Mouse (Mus musculus) ES-Bruce4 (cell line): ENCODE results near the gene Thada. TPM values are rescaled to one million over a fixed set of nuclear protein-coding genes. Genes with fewer than 3 reads are reported as not detected.
"Not testable (repeated sequence)": the region's sequence is repeated elsewhere in the genome, so short reads cannot be mapped to it uniquely, and the experiment has no call there.

Source experiments
- H3K27ac ChIP-seq: 2 replicates; pipeline ENCODE4 v1.5.1; 2012; ENCODE audit warnings: low read length, inconsistent platforms; ENCODE audit not compliant: insufficient read depth
- H3K27me3 ChIP-seq: 2 replicates; pipeline ENCODE4 v1.6.1; 2012; ENCODE audit warnings: mild to moderate bottlenecking, low read length, inconsistent platforms; ENCODE audit not compliant: control insufficient read depth, poor library complexity, insufficient read depth, severe bottlenecking
- H3K36me3 ChIP-seq: 2 replicates; pipeline ENCODE4 v1.6.1; 2012; ENCODE audit warnings: inconsistent platforms, mild to moderate bottlenecking, low read length, moderate library complexity; ENCODE audit not compliant: control insufficient read depth, poor library complexity, insufficient read depth, severe bottlenecking
- H3K4me1 ChIP-seq: one replicate; pipeline ENCODE4 v1.8.1; 2011; ENCODE audit warnings: low read length; ENCODE audit not compliant: control insufficient read depth, insufficient read depth
- H3K4me3 ChIP-seq: 2 replicates; pipeline ENCODE4 v1.5.1; 2011; ENCODE audit warnings: low read depth, mild to moderate bottlenecking, low read length
- H3K9ac ChIP-seq: 2 replicates; pipeline ENCODE4 v1.6.1; 2012; ENCODE audit warnings: low read depth, mild to moderate bottlenecking, inconsistent platforms; ENCODE audit not compliant: poor library complexity, severe bottlenecking
- H3K9me3 ChIP-seq: replicated peaks from 2 replicates; pipeline ENCODE4 v1.6.1; 2012; ENCODE audit warnings: mild to moderate bottlenecking, low read length, inconsistent platforms; ENCODE audit not compliant: control insufficient read depth, poor library complexity, insufficient read depth, severe bottlenecking
- CTCF ChIP-seq: IDR thresholded peaks from one replicate; pipeline ENCODE4 v1.8.1; 2011; ENCODE audit warnings: low read depth, low read length
- EP300 ChIP-seq: IDR thresholded peaks from 2 replicates; pipeline ENCODE4 v1.6.1; 2011; ENCODE audit warnings: low read depth, low read length; ENCODE audit not compliant: insufficient read depth
- POLR2A ChIP-seq: IDR thresholded peaks from one replicate; pipeline ENCODE4 v1.8.1; 2011; ENCODE audit warnings: low read length; ENCODE audit not compliant: insufficient read depth
- polyA plus RNA-seq: library from polyadenylated mRNA; stranded (reverse); fragments of >200 nt; gene quantifications from 2 replicates; pipeline ENCODE4 v1.2.4, GENCODE M21; 2011; ENCODE audit warnings: low read depth; ENCODE audit not compliant: missing spikeins, insufficient read depth, insufficient read length

Gene Thada
- polyA plus RNA-seq, 1 experiment, result 38.0 TPM

DNA sequence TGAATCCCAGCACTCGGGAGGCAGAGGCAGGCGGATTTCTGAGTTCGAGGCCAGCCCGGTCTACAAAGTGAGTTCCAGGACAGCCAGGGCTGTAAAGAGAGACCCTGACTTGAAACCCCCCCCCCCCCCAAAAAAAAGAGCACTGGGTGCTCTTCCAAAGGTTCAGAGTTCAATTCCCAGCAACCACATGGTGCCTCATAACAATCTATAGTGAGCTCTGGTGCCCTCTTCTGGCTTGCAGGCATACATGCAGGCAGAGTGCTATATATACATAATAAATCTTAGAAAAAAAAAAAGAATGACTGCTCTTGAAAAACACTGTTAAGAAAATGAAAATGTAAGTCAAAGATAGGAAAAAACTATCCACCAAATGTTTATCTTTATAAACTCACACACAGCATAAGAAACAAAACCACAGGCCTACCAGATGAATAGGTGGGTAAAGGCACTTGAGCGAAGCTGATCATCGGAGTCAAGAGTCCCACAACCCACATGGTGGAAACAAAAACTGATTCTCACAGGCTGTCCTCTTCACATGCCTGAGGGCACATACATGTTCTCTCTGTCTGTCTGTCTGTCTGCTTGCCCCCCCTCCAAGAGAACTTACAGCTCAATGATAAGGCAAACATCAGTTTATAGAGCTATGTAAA, 224.6 kb downstream of the Thada start:
- Histone ChIP-seq H3K36me3 (no peaks in the 10 kb centered on the region), H3K4me3 (no peak overlapping the region), H3K27me3 (no peaks in the 10 kb centered on the region), H3K27ac (no peak overlapping the region), H3K4me1 (no peaks in the 10 kb centered on the region), H3K9ac (no peak overlapping the region), H3K9me3 (no peaks in the 10 kb centered on the region)
- no peak for TF ChIP-seq EP300
- no peak for TF ChIP-seq POLR2A
- no peak for TF ChIP-seq CTCF

- Histone ChIP-seq H3K9me3 (no peaks in the 10 kb centered on the region), H3K9ac (no peak overlapping the region), H3K4me1 (no peaks in the 10 kb centered on the region), H3K27me3 (no peaks in the 10 kb centered on the region), H3K27ac (no peak overlapping the region), H3K4me3 (no peak overlapping the region), H3K36me3 (no peaks in the 10 kb centered on the region)
- TF ChIP-seq POLR2A (no peak), CTCF (no peak), EP300 (no peak)
These were observed 226.2 kb downstream of the Thada start for GRCm38 (mm10) chr17:84239679-84240292.

GRCm38 (mm10) chr17:84238174-84238573, 227.8 kb downstream of the Thada start:
- TF ChIP-seq EP300, result no peak
- no peak for TF ChIP-seq POLR2A
- no peak for TF ChIP-seq CTCF
- Histone ChIP-seq H3K4me1 (no peaks in the 10 kb centered on the region), H3K36me3 (peaks cover 3% of the 10 kb centered on the region; the same call in 1 of the 2 replicates), H3K27me3 (no peaks in the 10 kb centered on the region), H3K9ac (no peak overlapping the region), H3K27ac (no peak overlapping the region), H3K4me3 (no peak overlapping the region), H3K9me3 (no peaks in the 10 kb centered on the region)

GRCm38 (mm10) chr17:84236781-84237557, 229.0 kb downstream of the Thada start:
- no peaks in the 10 kb centered on the region for H3K9me3 ChIP-seq
- no peaks in the 10 kb centered on the region for H3K4me1 ChIP-seq
- TF ChIP-seq CTCF (no peak), POLR2A (no peak), EP300 (no peak)
- H3K4me3 ChIP-seq, result no peak overlapping the region
- no peaks in the 10 kb centered on the region for H3K27me3 ChIP-seq
- peaks cover 3% of the 10 kb centered on the region; the same call in 1 of the 2 replicates for H3K36me3 ChIP-seq
- no peak overlapping the region for H3K27ac ChIP-seq
- no peak overlapping the region for H3K9ac ChIP-seq

DNA sequence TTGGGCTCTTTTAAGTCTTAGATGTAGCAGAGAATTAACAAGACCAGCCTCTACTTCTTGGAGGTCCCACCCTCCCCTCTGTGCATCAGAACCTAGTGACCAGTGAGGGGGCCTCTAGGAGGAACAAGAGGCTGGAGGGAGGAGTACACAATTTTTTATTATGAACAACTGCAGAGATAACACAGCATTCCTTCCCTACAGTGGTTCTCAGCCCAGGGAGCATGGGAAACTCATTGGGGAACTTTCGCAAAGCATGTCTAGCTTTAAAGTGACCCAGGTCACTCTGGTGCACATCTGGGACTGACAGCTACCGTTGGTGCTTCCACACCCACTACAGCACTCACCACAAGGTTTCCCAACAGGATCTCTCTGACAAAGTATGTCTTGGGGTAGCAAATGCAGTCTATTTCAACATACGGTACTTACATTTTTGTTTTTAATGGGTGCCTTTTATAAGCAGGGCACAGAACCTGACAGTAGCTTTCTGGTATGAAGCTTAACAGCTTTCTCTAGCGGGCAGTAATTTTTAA, 230.5 kb downstream of the Thada start:
- H3K9me3 ChIP-seq, result no peaks in the 10 kb centered on the region
- H3K27ac ChIP-seq, result no peak overlapping the region
- no peaks in the 10 kb centered on the region for H3K27me3 ChIP-seq
- no peak overlapping the region for H3K9ac ChIP-seq
- no peak overlapping the region for H3K4me3 ChIP-seq
- peaks cover 3% of the 10 kb centered on the region for H3K36me3 ChIP-seq
- TF ChIP-seq CTCF, result no peak
- TF ChIP-seq EP300, result no peak
- TF ChIP-seq POLR2A, result no peak
- no peaks in the 10 kb centered on the region for H3K4me1 ChIP-seq

DNA sequence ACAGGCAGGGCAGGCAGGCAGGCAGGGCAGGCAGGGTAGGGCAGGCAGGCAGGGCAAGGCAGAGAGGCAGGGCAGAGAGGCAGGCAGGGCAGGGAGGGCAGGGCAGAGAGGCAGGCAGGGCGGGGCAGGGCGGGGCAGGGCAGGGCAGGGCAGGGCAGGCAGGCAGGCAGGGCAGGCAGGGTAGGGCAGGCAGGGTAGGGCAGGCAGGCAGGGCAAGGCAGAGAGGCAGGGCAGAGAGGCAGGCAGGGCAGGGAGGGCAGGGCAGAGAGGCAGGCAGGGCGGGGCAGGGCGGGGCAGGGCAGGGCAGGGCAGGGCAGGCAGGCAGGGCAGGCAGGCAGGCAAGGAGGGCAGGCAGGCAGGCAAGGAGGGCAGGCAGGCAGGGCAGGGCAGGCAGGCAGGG, 231.2 kb downstream of the Thada start:
- H3K4me1 ChIP-seq, H3K9me3 ChIP-seq, H3K9ac ChIP-seq, H3K27me3 ChIP-seq, H3K4me3 ChIP-seq, H3K36me3 ChIP-seq: not testable (repeated sequence)
- H3K27ac ChIP-seq, result peak overlapping the region; percentile 73
